Mouse (Mus musculus) kidney, postnatal 4 days (tissue): ENCODE data around the gene Rgs17.
"Not testable (repeated sequence)": the region's sequence is repeated elsewhere in the genome, so short reads cannot be mapped to it uniquely, and the experiment has no call there.

Source experiments
- DNase-seq, 2 experiments: peaks; one replicate each; pipeline ENCODE4 v3.0.0; 2021; ENCODE audit warnings: mixed read lengths in 2 of 2

Gene Rgs17

GRCm38 (mm10) chr10:5922294-5922828 lies at the start of gene Rgs17:
Gene Rgs17, minus strand, starts transcription at chr10:5922400.
- DNase-seq = peak; percentile 61 to 69

- no peak for DNase-seq
These were observed 45.5 kb upstream of the Rgs17 start for GRCm38 (mm10) chr10:5967655-5968054.

GRCm38 (mm10) chr10:5953787-5954186 lies 31.6 kb upstream of the Rgs17 start:
- not testable (repeated sequence) for DNase-seq

- no peak for DNase-seq
These were observed 2.1 kb upstream of the Rgs17 start for GRCm38 (mm10) chr10:5924261-5924660.

- peak in 1 of 2 experiments; percentile 2 for DNase-seq
These were observed 896 bp upstream of the Rgs17 start for GRCm38 (mm10) chr10:5923096-5923495.

- DNase-seq = peak; percentile 1 to 8
These were observed 429 bp downstream of the Rgs17 start for GRCm38 (mm10) chr10:5921771-5922170.

GRCm38 (mm10) chr10:5921031-5921551 lies 1.1 kb downstream of the Rgs17 start:
- peak; percentile 22 to 39 for DNase-seq

GRCm38 (mm10) chr10:5904399-5904798 lies 17.8 kb downstream of the Rgs17 start:
- no peak for DNase-seq

- no peak for DNase-seq
These were observed 20.4 kb downstream of the Rgs17 start for GRCm38 (mm10) chr10:5901777-5902176.

- DNase-seq = no peak
These were observed 21.5 kb downstream of the Rgs17 start for GRCm38 (mm10) chr10:5900731-5901130.

- no peak for DNase-seq
These were observed 45.1 kb downstream of the Rgs17 start for GRCm38 (mm10) chr10:5877106-5877505.

- no peak for DNase-seq
These were observed 51.1 kb downstream of the Rgs17 start for GRCm38 (mm10) chr10:5871081-5871480.

- no peak for DNase-seq
These were observed 54.1 kb downstream of the Rgs17 start for GRCm38 (mm10) chr10:5867981-5868552.

GRCm38 (mm10) chr10:5865996-5866395 lies 56.2 kb downstream of the Rgs17 start:
- DNase-seq = no peak

- no peak for DNase-seq
These were observed 59.5 kb downstream of the Rgs17 start for GRCm38 (mm10) chr10:5862669-5863068.

- no peak for DNase-seq
These were observed 61.4 kb downstream of the Rgs17 start for GRCm38 (mm10) chr10:5860849-5861248.

- peak; percentile 19 to 28 for DNase-seq
These were observed 62.5 kb downstream of the Rgs17 start for GRCm38 (mm10) chr10:5859729-5860128.

- no peak for DNase-seq
These were observed 64.1 kb downstream of the Rgs17 start for GRCm38 (mm10) chr10:5857996-5858549.

GRCm38 (mm10) chr10:5853290-5853868 lies 68.8 kb downstream of the Rgs17 start:
- no peak for DNase-seq

GRCm38 (mm10) chr10:5846939-5847338 lies 75.3 kb downstream of the Rgs17 start:
- no peak for DNase-seq

GRCm38 (mm10) chr10:5841369-5841768 lies 80.8 kb downstream of the Rgs17 start:
- peak; percentile 73 for DNase-seq

GRCm38 (mm10) chr10:5826336-5827025 lies 95.7 kb downstream of the Rgs17 start:
- no peak for DNase-seq

- DNase-seq = peak; percentile 15 to 59
These were observed 97.4 kb downstream of the Rgs17 start for GRCm38 (mm10) chr10:5824779-5825178.
